Mouse (Mus musculus): Measurements from ENCODE around the gene Ttf2.

GRCm38 (mm10) chr3:100954616-100955015, 14.8 kb downstream of the Ttf2 start:
- TF ChIP-seq CTCF (IDR thresholded peaks at IDR 0.05; ENCODE audit: low read depth, low read length) (no peak), POLR2A (IDR thresholded peaks at IDR 0.05; ENCODE audit: extremely low read depth, insufficient read depth, low read length) (no peak)
